Mouse (Mus musculus) forebrain, embryonic 12.5 days (tissue): ENCODE measurements around the gene 9530077C05Rik. TPM values are rescaled to one million over a fixed set of nuclear protein-coding genes. Genes with fewer than 3 reads are reported as not detected.

Source experiments
- ATAC-seq: fragments of 200-750 bp; cut with Nextera tagmentation; 2 replicates; pipeline ENCODE4 v1.8.0; 2017; ENCODE audit warnings: moderate TSS enrichment; ENCODE audit not compliant: low FRiP score
- H3K27ac ChIP-seq: fragments of 300-500 bp; sonication (generic); 2 replicates; pipeline ENCODE4 v1.5.1; 2016; ENCODE audit warnings: mild to moderate bottlenecking
- H3K27me3 ChIP-seq: fragments of 300-500 bp; sonication (generic); 2 replicates; pipeline ENCODE4 v1.6.1; 2016; ENCODE audit warnings: mild to moderate bottlenecking
- H3K36me3 ChIP-seq: fragments of 300-500 bp; sonication (generic); replicated peaks from 2 replicates; pipeline ENCODE4 v1.6.1; 2016; ENCODE audit warnings: mild to moderate bottlenecking
- H3K4me1 ChIP-seq: fragments of 300-500 bp; sonication (generic); 2 replicates; pipeline ENCODE4 v1.6.1; 2016
- H3K4me2 ChIP-seq: fragments of 300-500 bp; sonication (generic); 2 replicates; pipeline ENCODE4 v1.6.1; 2016; ENCODE audit warnings: mild to moderate bottlenecking, moderate library complexity
- H3K4me3 ChIP-seq: fragments of 300-500 bp; sonication (generic); replicated peaks from 2 replicates; pipeline ENCODE4 v1.5.1; 2016; ENCODE audit warnings: mild to moderate bottlenecking
- H3K9ac ChIP-seq: fragments of 300-500 bp; sonication (generic); 2 replicates; pipeline ENCODE4 v1.6.1; 2016; ENCODE audit warnings: mild to moderate bottlenecking
- H3K9me3 ChIP-seq: fragments of 300-500 bp; sonication (generic); 2 replicates; pipeline ENCODE4 v1.6.1; 2016
- WGBS: fragments of 180-500 bp; shearing (Covaris S2); methylation state at CpG from one replicate; pipeline ENCODE4 v1.1.7; 2016; 5-methylcytosine and 5-hydroxymethylcytosine counted together
- polyA plus RNA-seq: library from polyadenylated mRNA; unstranded; fragments of >200 nt; fragmentation: Nextera tagmentation; extraction: Ambion mirVana; gene quantifications from 2 replicates; pipeline ENCODE4 v1.2.1, GENCODE M21; 2016

9530077C05Rik gene
- polyA plus RNA-seq, 1 experiment from 2014 or later, result 10.2 TPM

DNA sequence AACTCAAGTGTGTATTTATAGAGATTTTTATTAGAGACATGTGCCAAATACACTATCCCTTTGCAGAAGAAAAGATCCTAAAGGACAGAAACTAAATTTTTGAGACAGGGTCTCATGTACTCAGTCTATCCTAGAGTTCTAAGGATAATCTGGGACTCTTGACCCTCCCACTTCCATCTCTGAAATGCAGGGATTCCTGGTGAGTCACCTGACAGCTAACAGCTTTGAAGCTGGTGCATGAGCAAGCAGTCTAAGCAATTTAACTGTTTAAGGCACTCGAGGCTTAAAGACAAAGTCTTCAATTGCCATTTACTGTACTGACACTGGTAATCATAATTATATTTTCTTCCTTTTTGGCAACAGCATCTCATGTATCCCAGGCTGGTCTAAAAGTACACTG, 11.2 kb downstream of the 9530077C05Rik start:
- ATAC-seq, result no peak
- WGBS, result 59% methylated on average over 1 of the region's 1 CpGs

DNA sequence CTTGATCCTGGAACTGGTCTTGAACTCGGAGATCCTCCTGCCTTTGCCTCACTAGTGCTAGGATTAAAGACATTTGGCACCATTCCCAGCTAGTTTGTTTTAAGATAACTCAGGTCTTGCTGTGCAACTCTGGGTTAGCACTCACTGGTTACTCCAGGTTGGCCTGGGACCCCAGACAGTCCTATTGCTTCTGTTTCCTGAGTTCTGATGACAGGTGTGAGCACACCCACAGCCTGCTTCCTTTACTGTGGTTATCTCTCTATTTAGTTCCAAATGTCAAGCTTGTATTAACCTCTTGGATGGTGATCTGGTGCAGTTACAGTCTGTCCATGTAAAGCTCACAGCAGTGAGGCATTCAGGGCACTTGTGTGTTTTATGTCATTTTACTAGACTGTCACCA, 12.2 kb downstream of the 9530077C05Rik start:
- H3K4me3 ChIP-seq, result no peak overlapping the region
- ATAC-seq, result no peak
- H3K4me2 ChIP-seq, result no peak overlapping the region
- peaks cover 7% of the 10 kb centered on the region for H3K4me1 ChIP-seq
- H3K27me3 ChIP-seq, result no peaks in the 10 kb centered on the region
- H3K36me3 ChIP-seq, result no peaks in the 10 kb centered on the region
- no peak overlapping the region for H3K9ac ChIP-seq
- H3K9me3 ChIP-seq, result no peaks in the 10 kb centered on the region
- H3K27ac ChIP-seq, result no peak overlapping the region
- WGBS, result 82% methylated on average over 1 of the region's 1 CpGs

More for the DNA sequence above, 11.2 kb downstream of the 9530077C05Rik start:
- Histone ChIP-seq H3K9me3 (no peaks in the 10 kb centered on the region), H3K27ac (no peak overlapping the region), H3K36me3 (no peaks in the 10 kb centered on the region), H3K4me1 (no peaks in the 10 kb centered on the region; the same call in 1 of the 2 replicates), H3K27me3 (no peaks in the 10 kb centered on the region), H3K9ac (no peak overlapping the region), H3K4me2 (no peak overlapping the region), H3K4me3 (no peak overlapping the region)

DNA sequence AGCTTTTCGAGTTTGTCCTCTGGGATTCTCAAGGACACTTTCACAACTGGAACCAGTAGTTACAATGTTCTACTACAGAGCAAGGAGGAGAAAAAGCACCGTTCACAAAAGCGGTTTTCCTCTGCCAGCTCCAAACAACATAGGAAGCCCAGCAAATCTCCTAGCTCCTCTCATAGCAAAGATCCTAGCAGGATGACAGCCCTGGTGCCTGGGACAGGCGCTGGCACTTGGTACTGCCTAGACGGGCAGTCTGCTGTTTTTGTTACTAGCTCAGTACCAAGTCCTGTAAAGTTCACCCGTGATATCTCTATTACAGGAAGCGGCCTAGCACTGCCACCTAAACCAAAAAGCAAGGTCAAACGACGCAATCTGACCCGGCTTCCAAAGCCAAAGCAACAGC, 12.9 kb downstream of the 9530077C05Rik start:
- Histone ChIP-seq H3K36me3 (no peaks in the 10 kb centered on the region), H3K27ac (no peak overlapping the region), H3K9me3 (no peaks in the 10 kb centered on the region), H3K4me2 (no peak overlapping the region), H3K9ac (no peak overlapping the region), H3K27me3 (no peaks in the 10 kb centered on the region), H3K4me3 (no peak overlapping the region), H3K4me1 (peaks cover 10% of the 10 kb centered on the region)
- ATAC-seq, result no peak
- WGBS, result 87% methylated on average over 10 of the region's 10 CpGs

DNA sequence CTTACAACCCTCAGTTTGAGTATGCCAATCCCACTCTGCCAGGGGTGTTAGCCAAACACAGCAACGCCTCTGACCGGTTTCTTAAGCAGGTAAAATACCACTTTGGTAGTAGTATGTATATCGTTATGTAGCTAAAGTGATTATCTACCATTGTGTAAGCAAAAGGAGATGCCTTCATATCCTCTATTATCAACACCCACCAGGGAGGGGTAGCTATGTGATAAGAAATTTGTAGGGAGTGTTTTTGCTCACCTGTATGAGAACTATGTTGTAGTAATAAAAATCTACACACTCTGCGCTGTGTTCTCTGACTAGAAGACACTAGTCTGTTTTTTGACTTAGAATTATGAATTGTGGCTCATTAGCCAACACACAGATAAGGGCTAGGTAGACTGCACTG, 13.4 kb downstream of the 9530077C05Rik start:
- WGBS, result 97% methylated on average over 4 of the region's 4 CpGs
- Histone ChIP-seq H3K9me3 (no peaks in the 10 kb centered on the region), H3K27ac (no peak overlapping the region), H3K4me2 (no peak overlapping the region), H3K4me1 (peaks cover 10% of the 10 kb centered on the region), H3K4me3 (no peak overlapping the region), H3K27me3 (no peaks in the 10 kb centered on the region), H3K9ac (no peak overlapping the region), H3K36me3 (no peaks in the 10 kb centered on the region)
- ATAC-seq, result no peak

DNA sequence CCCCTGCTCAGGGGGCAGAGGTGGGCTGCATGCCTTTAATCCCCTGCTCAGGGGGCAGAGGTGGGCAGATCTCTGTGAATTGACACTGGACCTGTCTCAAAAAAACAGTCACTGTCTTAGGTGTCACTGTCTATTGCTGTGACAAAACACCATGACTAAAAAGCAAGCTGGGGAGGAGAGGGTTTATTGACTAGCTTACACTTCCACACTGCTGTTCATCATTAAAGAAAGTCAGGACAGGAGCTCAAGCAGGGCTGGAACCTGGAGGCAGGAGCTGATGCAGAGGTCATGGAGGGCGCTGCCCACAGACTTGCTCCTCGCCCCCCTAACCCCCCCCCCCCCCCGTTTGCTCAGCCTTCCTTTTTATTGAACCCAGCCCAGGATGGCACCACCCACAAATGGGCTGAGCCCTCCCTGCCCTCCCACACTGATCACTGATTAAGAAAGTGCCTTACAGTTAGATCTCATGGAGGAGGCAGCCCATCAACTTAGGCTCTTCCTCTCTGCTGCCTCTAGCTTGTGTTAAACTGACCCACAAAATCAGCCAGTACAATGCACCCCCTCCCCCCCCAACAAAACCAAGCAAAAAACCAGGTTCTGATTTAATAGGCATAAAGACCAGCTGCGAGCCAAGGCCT, 16.8 kb downstream of the 9530077C05Rik start:
- peaks cover 13% of the 10 kb centered on the region for H3K4me1 ChIP-seq
- H3K4me2 ChIP-seq, result no peak overlapping the region
- 35% methylated on average over 4 of the region's 4 CpGs for WGBS
- no peak overlapping the region for H3K9ac ChIP-seq
- no peaks in the 10 kb centered on the region for H3K9me3 ChIP-seq
- no peaks in the 10 kb centered on the region for H3K27me3 ChIP-seq
- H3K4me3 ChIP-seq, result no peak overlapping the region
- no peak for ATAC-seq
- H3K27ac ChIP-seq, result no peak overlapping the region
- no peaks in the 10 kb centered on the region for H3K36me3 ChIP-seq

DNA sequence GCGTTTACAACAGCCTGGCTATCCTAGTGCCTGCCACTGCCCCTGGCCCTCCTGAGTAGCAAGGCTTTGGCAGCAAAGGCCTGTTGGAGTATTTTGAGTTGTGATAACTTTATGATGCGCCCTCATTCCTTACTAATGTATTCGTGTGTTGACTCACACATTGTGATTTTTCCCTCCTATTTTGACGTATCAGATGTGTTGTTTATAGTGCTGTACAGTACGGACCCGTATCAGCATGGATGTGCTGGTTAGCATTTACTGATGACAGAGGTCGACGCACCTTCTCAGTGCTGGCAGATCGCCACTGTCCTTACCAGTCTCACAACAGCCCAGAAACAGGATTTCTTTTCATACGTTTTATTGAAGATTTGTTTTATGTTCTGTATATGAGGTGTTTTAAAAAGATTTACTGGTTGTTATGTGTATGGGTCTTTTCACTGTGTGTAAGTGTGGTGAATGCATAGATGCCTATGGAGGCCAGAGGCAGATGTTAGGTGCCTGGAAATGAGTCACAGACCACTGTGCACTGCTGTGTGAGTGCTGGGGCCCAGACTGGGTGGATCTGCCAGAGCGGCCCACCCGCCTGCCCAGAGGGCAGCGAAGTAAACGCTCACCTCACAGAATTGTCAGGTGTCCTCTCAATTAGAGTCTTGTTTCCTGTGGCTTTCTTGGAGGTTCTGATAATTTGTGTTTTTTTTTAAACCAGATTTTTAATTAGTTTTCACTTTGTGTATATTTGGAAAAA, 17.5 kb downstream of the 9530077C05Rik start:
- peaks cover 13% of the 10 kb centered on the region for H3K4me1 ChIP-seq
- no peak overlapping the region for H3K4me3 ChIP-seq
- no peak overlapping the region for H3K4me2 ChIP-seq
- H3K27ac ChIP-seq, result no peak overlapping the region
- H3K27me3 ChIP-seq, result no peaks in the 10 kb centered on the region
- no peak for ATAC-seq
- no peak overlapping the region for H3K9ac ChIP-seq
- no peaks in the 10 kb centered on the region for H3K9me3 ChIP-seq
- H3K36me3 ChIP-seq, result no peaks in the 10 kb centered on the region
- WGBS, result 85% methylated on average over 14 of the region's 14 CpGs

DNA sequence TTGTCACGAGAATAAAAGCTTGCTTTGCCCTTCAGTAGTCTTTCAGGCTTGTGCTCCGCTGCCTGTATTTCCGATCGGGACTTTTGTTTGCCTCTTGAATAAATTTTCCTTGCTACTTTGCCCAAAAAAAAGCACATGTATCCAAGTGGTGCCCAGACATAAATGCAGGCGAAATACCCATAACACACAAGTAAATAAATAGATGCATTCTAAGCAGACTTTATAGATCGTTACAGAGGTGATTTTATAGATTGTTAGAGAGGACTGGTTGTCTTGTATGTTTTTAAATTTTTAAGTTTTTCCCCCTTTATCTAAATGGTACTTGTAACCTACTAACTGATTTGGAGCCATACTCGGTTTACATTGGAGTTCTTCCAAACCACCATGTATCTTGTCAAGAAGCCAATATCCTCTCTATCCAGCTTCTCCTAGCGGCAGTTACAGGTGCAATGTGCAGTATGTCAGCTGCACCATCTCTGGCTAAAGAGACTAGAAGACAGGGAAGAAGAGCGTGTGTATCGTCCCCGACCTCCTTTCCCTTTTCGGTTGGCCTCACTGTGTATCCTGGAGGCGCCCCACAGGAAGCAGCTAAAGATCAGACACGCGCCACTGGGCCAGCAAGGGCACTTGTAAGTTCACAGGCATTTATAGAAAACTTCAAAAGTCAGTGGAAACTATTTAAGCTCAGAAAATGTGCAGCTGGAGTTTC, 18.4 kb downstream of the 9530077C05Rik start:
- no peak overlapping the region for H3K27ac ChIP-seq
- no peak overlapping the region for H3K9ac ChIP-seq
- no peaks in the 10 kb centered on the region for H3K9me3 ChIP-seq
- no peaks in the 10 kb centered on the region for H3K27me3 ChIP-seq
- no peaks in the 10 kb centered on the region for H3K36me3 ChIP-seq
- H3K4me1 ChIP-seq, result peaks cover 13% of the 10 kb centered on the region
- 46% methylated on average over 15 of the region's 15 CpGs for WGBS
- H3K4me2 ChIP-seq, result no peak overlapping the region
- no peak for ATAC-seq
- no peak overlapping the region for H3K4me3 ChIP-seq

DNA sequence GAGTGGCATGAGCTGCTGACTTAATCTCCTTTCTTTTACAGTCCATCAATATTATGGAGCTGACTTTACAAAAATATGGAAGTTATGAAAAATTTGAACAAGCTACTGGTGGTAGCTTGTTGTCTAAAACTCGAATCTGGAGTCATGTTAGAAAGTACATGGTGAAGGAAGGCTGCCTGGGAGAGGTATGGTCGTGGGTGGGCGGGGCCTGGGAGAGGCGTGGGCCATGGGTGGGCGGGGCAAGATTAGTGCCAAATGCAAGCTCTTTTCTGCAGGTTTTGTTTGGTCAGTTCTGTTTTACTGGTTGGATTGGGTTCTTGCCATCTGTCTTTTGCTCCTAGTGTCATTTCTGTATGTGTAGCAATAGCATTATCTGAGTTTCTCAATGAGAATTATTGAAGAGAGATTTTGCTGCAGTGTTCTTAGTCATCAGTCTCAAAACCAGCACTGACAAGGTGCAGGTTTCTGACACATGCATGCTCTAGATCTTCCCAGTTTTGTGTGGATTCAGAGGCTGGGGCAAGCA, 19.1 kb downstream of the 9530077C05Rik start:
- H3K9ac ChIP-seq, result no peak overlapping the region
- no peaks in the 10 kb centered on the region for H3K9me3 ChIP-seq
- H3K27ac ChIP-seq, result no peak overlapping the region
- no peak overlapping the region for H3K4me3 ChIP-seq
- no peaks in the 10 kb centered on the region for H3K36me3 ChIP-seq
- H3K4me1 ChIP-seq, result peaks cover 13% of the 10 kb centered on the region
- no peak overlapping the region for H3K4me2 ChIP-seq
- no peak for ATAC-seq
- H3K27me3 ChIP-seq, result no peaks in the 10 kb centered on the region
- WGBS, result 30% methylated on average over 5 of the region's 5 CpGs

DNA sequence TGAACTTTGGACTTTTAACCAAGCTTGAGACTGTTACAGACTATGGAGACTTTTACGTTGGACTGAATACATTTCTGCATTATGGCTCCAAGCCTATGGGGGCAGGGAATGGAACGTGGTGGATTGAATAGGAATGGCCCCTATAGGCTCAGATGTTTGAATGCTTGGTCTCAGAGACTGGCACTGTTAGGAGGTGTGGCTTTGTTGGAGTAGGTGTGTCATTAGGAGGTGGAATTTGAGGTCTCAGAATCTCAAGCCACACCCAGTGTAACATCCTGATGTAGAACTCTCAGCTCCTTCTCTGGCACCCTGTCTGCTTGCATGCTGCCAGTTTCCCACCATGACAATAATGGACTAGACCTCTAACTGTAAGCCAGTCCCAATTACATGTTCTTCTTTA, 21.9 kb downstream of the 9530077C05Rik start:
- H3K27ac ChIP-seq, result no peak overlapping the region
- no peak overlapping the region for H3K9ac ChIP-seq
- H3K4me2 ChIP-seq, result no peak overlapping the region
- no peaks in the 10 kb centered on the region for H3K27me3 ChIP-seq
- WGBS, result 70% methylated on average over 2 of the region's 2 CpGs
- ATAC-seq, result no peak
- H3K36me3 ChIP-seq, result peaks cover 5% of the 10 kb centered on the region; the same call in 1 of the 2 replicates
- H3K9me3 ChIP-seq, result no peaks in the 10 kb centered on the region
- H3K4me3 ChIP-seq, result no peak overlapping the region
- H3K4me1 ChIP-seq, result peaks cover 9% of the 10 kb centered on the region

DNA sequence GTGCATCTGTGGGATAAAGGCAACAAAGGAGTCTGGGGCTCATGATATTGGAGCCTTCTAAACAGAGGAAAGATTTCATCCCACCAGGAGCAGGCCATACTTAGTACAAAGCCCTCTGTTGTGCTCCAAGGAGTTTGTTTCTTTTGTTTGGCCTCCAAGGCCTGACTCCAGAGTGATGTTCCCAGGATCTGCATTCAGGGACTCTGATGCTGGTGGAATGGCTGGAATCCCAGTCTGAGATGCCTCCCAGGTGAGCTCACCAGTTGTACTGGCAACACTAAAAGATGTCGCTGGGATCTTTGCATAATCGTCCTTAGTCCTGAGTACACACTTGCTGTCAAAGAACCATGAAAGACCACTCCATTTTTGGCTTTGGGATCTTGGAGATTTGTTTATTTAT, 22.8 kb downstream of the 9530077C05Rik start:
- no peak for ATAC-seq
- Histone ChIP-seq H3K36me3 (peaks cover 5% of the 10 kb centered on the region; the same call in 1 of the 2 replicates), H3K27me3 (no peaks in the 10 kb centered on the region), H3K4me3 (no peak overlapping the region), H3K4me2 (no peak overlapping the region), H3K27ac (no peak overlapping the region), H3K9me3 (no peaks in the 10 kb centered on the region), H3K9ac (no peak overlapping the region), H3K4me1 (peaks cover 4% of the 10 kb centered on the region; the same call in 1 of the 2 replicates)
- 92% methylated on average over 2 of the region's 2 CpGs for WGBS

DNA sequence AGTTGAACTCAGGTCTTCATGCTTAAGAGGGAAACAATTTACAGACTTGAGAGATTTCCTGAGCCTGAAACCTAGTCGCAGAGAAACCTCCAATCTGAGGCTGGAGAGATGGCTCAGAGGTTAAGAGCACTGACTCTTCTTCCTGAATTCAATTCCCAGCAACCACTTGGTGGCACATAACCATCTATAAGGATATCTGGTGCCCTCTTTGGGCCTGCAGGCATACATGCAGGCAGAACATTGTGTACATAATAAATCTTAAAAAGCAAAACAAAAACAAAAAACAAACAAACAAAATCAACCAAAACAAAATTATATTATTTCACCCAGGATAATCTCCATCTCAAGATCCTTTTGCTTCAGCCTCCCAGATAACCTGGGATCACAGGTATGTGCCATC, 27.5 kb downstream of the 9530077C05Rik start:
- H3K4me2 ChIP-seq, result no peak overlapping the region
- H3K36me3 ChIP-seq, result peaks cover 16% of the 10 kb centered on the region
- H3K27ac ChIP-seq, result no peak overlapping the region
- no peaks in the 10 kb centered on the region for H3K9me3 ChIP-seq
- 70% methylated on average over 1 of the region's 1 CpGs for WGBS
- no peaks in the 10 kb centered on the region for H3K27me3 ChIP-seq
- ATAC-seq, result no peak
- H3K4me3 ChIP-seq, result no peak overlapping the region
- H3K9ac ChIP-seq, result no peak overlapping the region
- H3K4me1 ChIP-seq, result no peaks in the 10 kb centered on the region

DNA sequence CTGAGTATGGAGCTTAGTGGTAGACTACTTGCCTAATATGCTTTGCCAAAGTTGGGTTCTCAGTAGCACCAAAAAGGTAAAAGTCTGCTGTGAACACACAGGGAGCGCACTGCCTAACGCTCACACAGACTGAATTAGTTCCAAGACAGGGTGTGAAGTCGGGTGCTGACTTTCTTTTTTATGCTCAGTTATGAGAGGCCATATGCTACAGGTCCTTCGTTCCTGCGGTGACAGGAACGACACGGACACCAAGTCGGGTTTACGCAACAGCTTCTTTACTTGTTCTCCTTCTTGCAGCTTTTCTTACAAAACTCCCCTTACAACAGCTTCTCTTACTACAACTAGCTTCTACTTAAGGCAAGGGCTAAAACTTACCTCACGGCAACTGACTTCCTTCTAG, 31.8 kb downstream of the 9530077C05Rik start:
- no peak overlapping the region for H3K4me3 ChIP-seq
- H3K4me1 ChIP-seq, result no peaks in the 10 kb centered on the region
- H3K27ac ChIP-seq, result no peak overlapping the region
- no peak overlapping the region for H3K4me2 ChIP-seq
- no peaks in the 10 kb centered on the region for H3K9me3 ChIP-seq
- WGBS, result 93% methylated on average over 10 of the region's 10 CpGs
- ATAC-seq, result no peak
- no peak overlapping the region for H3K9ac ChIP-seq
- no peaks in the 10 kb centered on the region for H3K27me3 ChIP-seq
- peaks cover 26% of the 10 kb centered on the region for H3K36me3 ChIP-seq
